7 mouse cellular contexts compared by ENCODE assay signal in the genomic region with DNA sequence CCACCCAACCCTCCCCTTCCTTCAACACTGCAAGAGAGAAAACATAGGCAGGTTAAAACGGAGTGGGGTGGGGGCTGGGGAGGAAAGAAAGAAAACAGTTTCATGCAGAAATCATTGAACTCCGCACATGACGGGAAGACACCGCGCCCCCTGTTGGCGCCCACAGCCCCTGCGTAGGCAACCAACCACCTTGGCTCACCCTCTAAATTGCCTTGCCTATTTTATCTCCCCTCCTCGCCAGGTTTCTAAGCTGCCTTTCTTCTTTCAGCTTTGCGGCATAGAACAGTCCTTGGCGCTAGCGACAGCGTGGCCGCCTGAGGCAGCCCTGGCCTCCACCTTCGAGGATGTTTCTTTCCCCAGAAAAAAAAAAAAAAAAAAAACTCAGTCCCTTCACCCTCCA.
A peak's percentile ranks its signal among the peaks of the same experiment; 100 is the strongest.
DNase-seq lines count a peak whose midpoint lies in the region; ATAC-seq and TF ChIP-seq lines count a peak whose summit lies in the region.

No protein-coding gene starts in this region.

- no peak overlapping the region for H3K27ac ChIP-seq in forebrain, embryonic 11.5 days (ENCODE audit: low read depth, low read length)
- H3K27ac ChIP-seq in hindbrain, embryonic 13.5 days = no peak overlapping the region
- no peak overlapping the region for H3K27ac ChIP-seq in midbrain, embryonic 10.5 days (replicated peaks)
- H3K27ac ChIP-seq in stomach, embryonic 16.5 days (ENCODE audit: low read length) = no peak overlapping the region; the same call in 1 of the 2 replicates

- no peaks in the 10 kb centered on the region for H3K27me3 ChIP-seq in E14TG2a.4 (ENCODE audit: insufficient read depth, low read length)
- H3K27me3 ChIP-seq in forebrain, embryonic 11.5 days (ENCODE audit: control insufficient read depth, insufficient read depth, low read length) = no peaks in the 10 kb centered on the region
- H3K27me3 ChIP-seq in hindbrain, embryonic 13.5 days = no peaks in the 10 kb centered on the region
- peaks cover 54% of the 10 kb centered on the region for H3K27me3 ChIP-seq in midbrain, embryonic 10.5 days (ENCODE audit: low read depth, poor library complexity, severe bottlenecking)
- H3K27me3 ChIP-seq in stomach, embryonic 16.5 days (ENCODE audit: control insufficient read depth, insufficient read depth, low read length) = no peaks in the 10 kb centered on the region

- 19% methylated on average over 14 of the region's 14 CpGs for WGBS in forebrain, embryonic 11.5 days
- 10% methylated on average over 14 of the region's 14 CpGs for WGBS in hindbrain, embryonic 13.5 days
- 33% methylated on average over 14 of the region's 14 CpGs for WGBS in midbrain, embryonic 10.5 days
- 29% methylated on average over 14 of the region's 14 CpGs for WGBS in stomach, embryonic 16.5 days

- H3K9ac ChIP-seq in forebrain, embryonic 11.5 days (ENCODE audit: low read length) = no peak overlapping the region
- no peak overlapping the region for H3K9ac ChIP-seq in hindbrain, embryonic 13.5 days
- H3K9ac ChIP-seq in stomach, embryonic 16.5 days (ENCODE audit: low read length) = no peak overlapping the region

- H3K36me3 ChIP-seq in E14TG2a.4 (ENCODE audit: insufficient read depth, low read length) = no peaks in the 10 kb centered on the region
- no peaks in the 10 kb centered on the region for H3K36me3 ChIP-seq in forebrain, embryonic 11.5 days (ENCODE audit: control insufficient read depth, insufficient read depth, low read length)
- H3K36me3 ChIP-seq in hindbrain, embryonic 13.5 days = no peaks in the 10 kb centered on the region
- H3K36me3 ChIP-seq in midbrain, embryonic 10.5 days = no peaks in the 10 kb centered on the region
- H3K36me3 ChIP-seq in stomach, embryonic 16.5 days (ENCODE audit: control insufficient read depth, insufficient read depth, low read length) = no peaks in the 10 kb centered on the region

- no peak for ATAC-seq in forebrain, embryonic 11.5 days (replicated peaks; ENCODE audit: low FRiP score)
- no peak for ATAC-seq in hindbrain, embryonic 13.5 days (ENCODE audit: low FRiP score)
- no peak for ATAC-seq in stomach, embryonic 16.5 days (ENCODE audit: insufficient read depth, low FRiP score)

- peak; percentile 35 for TF ChIP-seq CTCF in E14TG2a.4 (conservative IDR thresholded peaks at IDR 0.05; ENCODE audit: low read length)

- DNase-seq in T-cell, adult 2 months (ENCODE audit: low spot score) = peak; percentile 0
- DNase-seq in forebrain, embryonic 11.5 days (ENCODE audit: low spot score) = peak; percentile 74
- DNase-seq in left cerebral cortex, postnatal 25 days (ENCODE audit: low spot score in 2 of 2) = peak; percentile 17 to 37
- DNase-seq in midbrain, embryonic 10.5 days (ENCODE audit: low spot score) = peak; percentile 39

- no peaks in the 10 kb centered on the region for H3K4me1 ChIP-seq in E14TG2a.4 (replicated peaks; ENCODE audit: low read depth, low read length)
- H3K4me1 ChIP-seq in forebrain, embryonic 11.5 days (replicated peaks; ENCODE audit: control insufficient read depth, insufficient read depth, low read length) = no peaks in the 10 kb centered on the region
- H3K4me1 ChIP-seq in hindbrain, embryonic 13.5 days (replicated peaks) = peaks cover 10% of the 10 kb centered on the region; the same call in 1 of the 2 replicates
- H3K4me1 ChIP-seq in midbrain, embryonic 10.5 days = no peaks in the 10 kb centered on the region
- no peaks in the 10 kb centered on the region for H3K4me1 ChIP-seq in stomach, embryonic 16.5 days (ENCODE audit: control insufficient read depth, insufficient read depth, low read length)

- no peak overlapping the region for H3K4me3 ChIP-seq in E14TG2a.4 (replicated peaks; ENCODE audit: low read length)
- no peak overlapping the region for H3K4me3 ChIP-seq in forebrain, embryonic 11.5 days (ENCODE audit: low read depth, low read length)
- no peak overlapping the region for H3K4me3 ChIP-seq in hindbrain, embryonic 13.5 days
- H3K4me3 ChIP-seq in midbrain, embryonic 10.5 days = peak overlapping the region; percentile 18; the same call in 1 of the 2 replicates
- H3K4me3 ChIP-seq in stomach, embryonic 16.5 days (replicated peaks; ENCODE audit: low read length) = 0 out of 2 replicates have a peak overlapping the region, but pooled peaks have one; percentile 5

- H3K4me2 ChIP-seq in forebrain, embryonic 11.5 days (ENCODE audit: low read depth, low read length, severe bottlenecking) = peak overlapping the region; percentile 31; the same call in 1 of the 2 replicates
- peak overlapping the region; percentile 31; the same call in 1 of the 2 replicates for H3K4me2 ChIP-seq in hindbrain, embryonic 13.5 days
- peak overlapping the region; percentile 15; the same call in 1 of the 2 replicates for H3K4me2 ChIP-seq in stomach, embryonic 16.5 days (ENCODE audit: low read depth, low read length)

- intact Hi-C loops in left cerebral cortex, postnatal 25 days (cut with DNase I) = loop anchor here (5.0 kb wide), 2 partner anchors 96 to 371 kb away; a partner anchor contains a TSS

- no peaks in the 10 kb centered on the region for H3K9me3 ChIP-seq in E14TG2a.4 (ENCODE audit: low read length)
- H3K9me3 ChIP-seq in forebrain, embryonic 11.5 days (ENCODE audit: control insufficient read depth, low read length) = no peaks in the 10 kb centered on the region
- no peaks in the 10 kb centered on the region for H3K9me3 ChIP-seq in hindbrain, embryonic 13.5 days
- no peaks in the 10 kb centered on the region for H3K9me3 ChIP-seq in midbrain, embryonic 10.5 days (replicated peaks)
- no peaks in the 10 kb centered on the region for H3K9me3 ChIP-seq in stomach, embryonic 16.5 days (replicated peaks; ENCODE audit: control insufficient read depth, low read length)

Comparison
In these comparisons a context has a peak if more than half of its experiments do, and no peak if none do; other contexts are left out.
1. H3K4me3 ChIP-seq: peak in midbrain, embryonic 10.5 days (single experiment) and stomach, embryonic 16.5 days (single experiment); none in E14TG2a.4 (single experiment), forebrain, embryonic 11.5 days (single experiment) and hindbrain, embryonic 13.5 days (single experiment).
2. DNase-seq: peak in every context shown above with its lines; median percentile 74 in forebrain, embryonic 11.5 days; 39 in midbrain, embryonic 10.5 days; 27 in left cerebral cortex, postnatal 25 days; 0 in T-cell, adult 2 months.
3. Peak in every context shown above with its lines, with median percentiles within 50 percentile points of each other: H3K4me2 ChIP-seq.